Mouse (Mus musculus) yolk sac, embryonic 10.5 days (tissue): ENCODE data around the gene Fkbp8.
A peak's percentile ranks its signal among the peaks of the same experiment; 100 is the strongest.

ENCODE experiments used
- DNase-seq: peaks from one replicate; pipeline ENCODE4 v3.0.0-alpha.2; 2017; ENCODE audit warnings: low spot score

Gene Fkbp8

DNA sequence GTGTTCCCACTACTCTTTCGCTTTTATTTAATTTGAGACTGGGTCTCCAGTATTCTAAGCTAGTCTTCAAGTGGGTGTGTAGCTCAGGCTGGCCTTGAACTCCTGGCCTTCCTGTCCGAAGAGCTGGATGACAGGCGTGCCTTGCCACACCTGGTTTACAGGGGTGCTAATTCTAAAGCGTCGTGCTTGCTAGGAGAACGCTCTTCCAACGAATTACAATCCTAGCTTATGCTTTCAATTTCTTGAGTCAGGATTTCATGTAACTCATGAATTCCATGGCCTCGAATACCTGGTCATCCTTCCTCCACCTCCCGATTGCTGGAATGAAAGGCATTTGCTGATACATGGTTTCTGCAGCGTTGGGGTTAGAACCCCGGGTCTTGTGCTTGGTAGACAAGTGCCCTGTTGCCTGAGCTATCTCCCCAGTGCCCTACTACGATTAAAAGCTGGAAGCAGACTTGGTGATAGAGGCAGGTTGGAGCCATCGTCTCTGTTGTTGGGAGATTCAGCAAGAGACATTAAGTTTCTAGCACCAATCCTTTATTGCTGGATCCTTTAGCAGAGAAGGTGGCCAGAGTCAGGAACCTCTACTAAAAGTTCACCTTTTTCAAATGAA is 766 bp downstream of the Fkbp8 start:
- no peak for DNase-seq

- DNase-seq: no peak
Observed at GRCm38 (mm10) chr8:70529299-70529698, 1.8 kb downstream of the Fkbp8 start.

DNA sequence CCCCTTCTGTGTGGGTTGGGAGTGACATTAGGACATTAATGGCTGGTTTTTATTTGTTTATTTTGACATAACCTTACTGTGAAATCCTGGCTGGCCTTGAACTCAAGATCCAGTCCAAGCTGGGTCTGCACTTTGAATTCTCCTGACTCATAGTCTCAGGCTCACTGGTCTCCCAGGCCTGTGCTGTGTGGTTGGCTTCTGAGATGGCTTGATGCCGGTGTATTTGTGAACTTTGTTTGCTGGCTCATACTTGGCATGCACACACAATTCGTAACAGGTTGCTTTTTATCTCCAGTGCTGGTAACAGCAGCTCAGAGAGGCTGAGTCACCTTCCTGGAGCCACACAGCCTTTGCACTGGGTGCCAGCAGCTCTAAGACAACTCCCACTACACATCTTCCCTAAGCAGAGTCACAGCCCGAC is 2.2 kb downstream of the Fkbp8 start:
- DNase-seq: no peak

DNA sequence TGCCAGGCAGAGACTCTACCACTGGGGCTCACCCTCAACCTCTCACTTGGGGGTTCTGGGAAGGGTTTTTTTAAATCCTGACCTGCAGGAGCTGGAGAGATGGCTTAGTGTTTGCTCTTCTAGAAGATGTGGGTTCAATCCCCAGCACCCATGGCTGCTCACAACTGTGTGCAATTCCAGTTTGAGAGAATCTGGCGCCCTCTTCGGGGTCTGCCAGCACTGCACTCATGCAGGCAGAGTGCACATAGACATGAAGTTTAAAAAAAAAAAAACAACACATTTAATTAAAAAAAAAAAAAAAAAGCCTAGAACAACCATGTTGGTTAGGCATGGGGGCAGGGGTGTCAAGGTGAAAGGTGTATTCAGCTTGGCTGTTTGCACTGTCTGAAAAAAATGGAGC is 2.8 kb downstream of the Fkbp8 start:
- DNase-seq: no peak

DNA sequence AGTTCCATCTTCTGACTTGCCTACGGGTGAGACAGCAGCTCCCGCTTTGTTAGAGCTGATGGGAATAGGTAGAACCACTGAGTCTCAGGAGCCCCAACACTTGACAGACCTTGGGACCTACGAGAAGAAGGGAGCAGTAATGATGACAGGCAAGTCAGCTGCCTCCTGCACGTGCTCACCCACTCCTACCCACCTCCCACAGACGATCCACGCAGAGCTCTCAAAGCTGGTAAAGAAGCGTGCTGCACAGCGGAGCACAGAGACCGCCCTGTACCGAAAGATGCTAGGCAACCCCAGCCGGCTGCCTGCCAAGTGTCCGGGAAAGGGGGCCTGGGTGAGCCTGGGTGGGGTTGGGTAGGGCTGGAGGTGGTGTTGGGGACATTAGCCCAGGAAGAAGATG is 6.8 kb downstream of the Fkbp8 start:
- DNase-seq: no peak

- no peak for DNase-seq
Observed at GRCm38 (mm10) chr8:70535221-70535620, 7.7 kb downstream of the Fkbp8 start.

DNA sequence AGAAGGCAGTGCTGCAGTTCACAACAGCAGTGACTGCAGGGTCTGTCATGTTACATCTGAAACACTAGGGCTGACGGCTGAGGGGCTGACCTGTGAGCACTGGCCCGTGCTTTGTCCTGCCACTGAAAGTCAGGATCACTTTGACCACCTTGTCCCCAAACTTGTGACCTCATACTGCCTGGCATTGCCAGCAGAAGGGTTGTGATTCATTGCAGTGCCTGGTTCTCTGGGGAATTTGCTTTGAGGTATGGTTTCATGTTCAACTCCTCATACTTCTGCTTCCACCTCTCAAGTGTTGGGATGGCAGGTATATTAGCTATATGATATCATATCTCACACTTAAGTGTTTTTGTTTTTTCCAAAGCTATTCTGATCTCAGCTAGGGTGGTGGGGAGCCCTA is 8.2 kb downstream of the Fkbp8 start:
- no peak for DNase-seq

GRCm38 (mm10) chr8:70538024-70538579 is 10.6 kb downstream of the Fkbp8 start:
- peak; percentile 75 for DNase-seq

DNA sequence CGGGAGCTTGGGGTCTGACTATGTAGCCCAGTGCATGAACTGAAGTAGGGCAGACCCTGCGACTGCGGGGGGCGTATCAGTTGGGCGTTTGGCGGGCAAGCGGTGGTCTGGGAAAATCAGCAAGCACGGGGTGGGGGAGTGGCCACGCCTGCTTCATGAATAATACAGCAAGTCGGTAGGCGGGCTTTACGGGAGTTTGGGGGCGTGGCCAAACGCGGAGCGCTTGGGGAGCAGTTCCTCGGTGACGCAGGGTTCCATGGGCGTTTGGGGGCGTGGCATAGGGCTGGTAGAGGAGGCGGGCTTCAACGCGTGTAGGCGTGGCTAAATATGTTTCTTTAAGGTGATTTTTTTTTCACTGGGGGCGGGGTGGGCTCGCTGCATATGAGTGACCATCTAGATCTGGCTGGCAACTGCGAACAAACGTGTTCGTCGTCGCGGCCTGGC is 11.1 kb downstream of the Fkbp8 start:
- DNase-seq: peak; percentile 99

DNA sequence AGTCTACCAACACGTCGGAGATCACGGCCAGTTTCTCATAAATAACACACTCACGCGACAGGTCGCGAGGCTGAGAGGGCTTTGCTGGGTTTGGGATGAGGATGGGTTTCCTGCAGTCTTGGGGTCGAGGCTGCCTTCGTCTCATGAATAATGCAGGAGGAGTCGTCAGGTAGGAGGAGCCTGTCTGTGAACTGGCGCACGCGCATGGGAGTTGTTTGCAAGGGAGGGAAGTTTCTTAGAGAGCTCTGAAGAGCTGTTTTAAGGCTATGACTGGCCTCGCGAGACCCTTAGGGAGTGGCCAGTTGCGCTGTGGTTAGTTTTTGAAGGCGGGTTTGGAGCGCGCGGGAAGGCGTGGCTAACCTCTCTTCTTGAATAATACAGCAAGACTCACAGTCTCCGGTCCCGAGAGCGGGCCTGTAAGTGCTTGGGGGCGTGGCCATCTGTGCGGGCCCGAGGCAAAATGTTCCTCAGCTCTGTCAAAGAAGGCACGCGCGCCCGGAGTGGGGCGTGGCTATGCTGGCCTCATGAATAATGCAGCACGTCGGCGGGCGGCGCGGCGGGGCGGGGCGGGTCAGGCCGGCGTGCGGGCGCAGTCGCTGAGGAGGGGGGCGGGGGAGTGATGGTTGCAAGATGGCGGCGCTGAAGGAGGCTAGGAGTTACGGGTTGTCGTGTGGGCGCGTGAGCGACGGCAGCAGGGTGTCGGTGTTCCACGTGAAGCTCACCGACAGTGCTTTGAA is 11.7 kb downstream of the Fkbp8 start, which contains the start of gene Ell:
Ell (plus strand) TSS at position 381 of the 737 bp plus-strand sequence.
- DNase-seq: peak; percentile 99

- no peak for DNase-seq
Observed at GRCm38 (mm10) chr8:70540013-70540506, 12.5 kb downstream of the Fkbp8 start.

GRCm38 (mm10) chr8:70540507-70541071 is 13.1 kb downstream of the Fkbp8 start:
- DNase-seq: no peak

DNA sequence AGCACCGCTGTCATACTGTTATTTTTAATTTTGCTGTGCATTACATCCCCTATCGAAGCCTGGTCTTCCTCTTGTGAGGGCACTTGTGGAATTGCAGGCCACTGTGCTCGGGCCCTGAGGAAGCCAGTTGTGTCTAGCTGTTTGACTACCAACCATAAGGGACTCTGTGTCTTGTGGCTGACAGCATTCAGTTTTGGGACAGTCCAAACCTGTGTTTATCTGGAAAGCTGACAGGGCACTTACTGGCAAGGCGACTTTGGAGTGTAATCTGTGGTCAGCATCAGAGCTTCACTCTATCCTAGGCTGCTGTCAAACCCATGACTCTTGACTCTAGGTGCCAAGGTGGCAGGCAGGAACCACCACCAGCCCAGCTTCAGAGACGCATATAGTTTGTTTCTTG is 13.6 kb downstream of the Fkbp8 start:
- no peak for DNase-seq

- DNase-seq: peak; percentile 86
Observed at GRCm38 (mm10) chr8:70544200-70544687, 16.7 kb downstream of the Fkbp8 start.

DNA sequence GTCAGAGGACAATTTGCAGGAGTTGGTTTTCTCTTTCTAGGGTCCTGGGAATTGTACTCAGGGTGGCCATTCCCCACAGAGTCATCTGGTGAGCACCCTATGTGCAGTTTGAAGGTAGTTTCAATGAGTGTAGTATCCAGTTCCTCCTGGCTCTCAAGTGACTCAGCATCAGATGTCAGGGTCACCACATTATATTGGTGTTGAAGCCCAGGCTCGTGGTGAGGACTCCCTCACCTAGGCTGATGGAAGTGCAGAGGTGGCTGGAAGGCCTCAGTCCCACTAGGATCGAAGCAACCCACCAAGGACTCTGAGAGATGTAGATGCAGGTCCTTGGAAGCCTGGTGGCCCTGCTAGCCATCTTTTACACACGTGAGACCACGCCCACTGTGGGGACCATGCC is 18.9 kb downstream of the Fkbp8 start:
- DNase-seq: no peak

DNA sequence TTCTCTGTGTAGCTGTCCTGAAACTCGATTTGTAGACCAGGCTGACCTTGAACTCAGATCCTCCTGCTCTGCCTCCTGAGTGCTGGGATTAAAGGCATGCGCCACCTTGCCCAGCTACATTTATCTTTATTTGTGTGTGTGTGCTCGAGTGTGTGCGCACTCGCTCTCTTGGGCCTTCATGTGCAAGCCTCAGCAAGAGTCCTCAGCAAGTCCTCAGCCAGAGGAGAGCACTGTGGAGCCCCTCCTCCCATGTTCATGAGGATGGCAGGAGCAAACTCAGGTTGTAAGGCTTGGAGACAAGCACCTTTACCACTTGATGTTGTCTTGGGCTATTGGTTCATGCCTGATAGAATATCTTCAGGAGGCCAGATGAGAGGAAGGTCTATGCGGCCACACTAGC is 20.2 kb downstream of the Fkbp8 start:
- DNase-seq: no peak

GRCm38 (mm10) chr8:70549412-70550184 is 22.1 kb downstream of the Fkbp8 start:
- no peak for DNase-seq

GRCm38 (mm10) chr8:70551558-70552161 is 24.1 kb downstream of the Fkbp8 start:
- DNase-seq: no peak

GRCm38 (mm10) chr8:70552836-70553235 is 25.3 kb downstream of the Fkbp8 start:
- no peak for DNase-seq

GRCm38 (mm10) chr8:70553740-70554139 is 26.2 kb downstream of the Fkbp8 start:
- no peak for DNase-seq

- DNase-seq: peak; percentile 48
Observed at GRCm38 (mm10) chr8:70555079-70555747, 27.7 kb downstream of the Fkbp8 start.
